Mouse (Mus musculus) myocyte (in vitro differentiated cells): ENCODE data around the gene Gm10644.

Source experiments
- E2F4 ChIP-seq: IDR thresholded peaks from one replicate; pipeline ENCODE4 v1.6.1; 2011; ENCODE audit warnings: mild to moderate bottlenecking, control low read depth, moderate library complexity; ENCODE audit not compliant: insufficient read depth
- MYOD1 ChIP-seq, 3 experiments: IDR thresholded peaks; one replicate each; pipeline ENCODE4 v1.6.1; 2011; ENCODE audit warnings: control low read depth in 2 of 3, low read depth in 2 of 3, mild to moderate bottlenecking in 2 of 3, moderate library complexity in 1 of 3; ENCODE audit not compliant: insufficient read length in 2 of 3, control insufficient read depth in 1 of 3
- POLR2A ChIP-seq: IDR thresholded peaks from one replicate; pipeline ENCODE4 v1.6.1; 2011; ENCODE audit warnings: low read depth, mild to moderate bottlenecking, control low read depth, moderate library complexity; ENCODE audit not compliant: insufficient read length
- POLR2AphosphoS2 ChIP-seq: IDR thresholded peaks from one replicate; pipeline ENCODE4 v1.6.1; 2011; ENCODE audit warnings: low read depth, control low read depth; ENCODE audit not compliant: insufficient read length
- TCF12 ChIP-seq: IDR thresholded peaks from one replicate; pipeline ENCODE4 v1.6.1; 2011; ENCODE audit warnings: mild to moderate bottlenecking, control low read depth; ENCODE audit not compliant: poor library complexity, insufficient read depth, severe bottlenecking

- TF ChIP-seq POLR2A (no peak), E2F4 (no peak), MYOD1 (IDR thresholded peaks at IDR 0.05; ENCODE audit: control insufficient read depth in 1 of 3, insufficient read length in 2 of 3, low read depth in 2 of 3) (no peak), TCF12 (no peak), POLR2AphosphoS2 (no peak)
Measured at GRCm38 (mm10) chr8:83914860-83915259, 40.1 kb downstream of the Gm10644 start.
